Mouse (Mus musculus) lung, adult 2 months (tissue): ENCODE measurements around the gene Ppl.

Source experiments
- CTCF ChIP-seq: fragments of 200-500 bp; IDR thresholded peaks from 2 replicates; pipeline ENCODE4 v1.5.1; 2011; ENCODE audit warnings: mild to moderate bottlenecking, low read length, control low read depth; ENCODE audit not compliant: insufficient read depth
- POLR2A ChIP-seq: fragments of 200-500 bp; IDR thresholded peaks from 2 replicates; pipeline ENCODE4 v1.6.1; 2011; ENCODE audit warnings: low read depth, mild to moderate bottlenecking, control low read depth, low read length, borderline replicate concordance; ENCODE audit errors: extremely low read depth

DNA sequence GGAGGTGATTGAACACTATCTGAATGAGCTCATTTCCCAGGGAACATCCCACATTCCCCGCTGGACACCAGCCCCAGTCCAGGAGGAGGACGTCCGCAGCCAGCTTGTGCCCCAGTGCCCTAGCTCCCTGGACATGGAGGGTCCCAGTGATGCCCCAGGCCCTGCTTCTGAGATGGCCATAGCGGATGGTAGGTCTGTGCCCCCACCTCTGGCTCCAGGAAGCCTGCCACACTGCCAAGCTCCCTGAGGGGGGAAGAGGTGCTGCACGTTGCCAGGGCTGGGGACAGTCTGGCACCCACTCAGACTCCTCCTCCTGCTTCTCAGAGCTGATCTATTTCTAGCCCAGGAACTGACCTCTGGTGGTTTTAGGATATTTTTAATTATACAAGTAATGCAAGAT is 36.6 kb upstream of the Ppl start:
- no peak for TF ChIP-seq CTCF
- TF ChIP-seq POLR2A, result no peak
